Mouse (Mus musculus): ENCODE results near the gene Dph3.

Dph3 gene

DNA sequence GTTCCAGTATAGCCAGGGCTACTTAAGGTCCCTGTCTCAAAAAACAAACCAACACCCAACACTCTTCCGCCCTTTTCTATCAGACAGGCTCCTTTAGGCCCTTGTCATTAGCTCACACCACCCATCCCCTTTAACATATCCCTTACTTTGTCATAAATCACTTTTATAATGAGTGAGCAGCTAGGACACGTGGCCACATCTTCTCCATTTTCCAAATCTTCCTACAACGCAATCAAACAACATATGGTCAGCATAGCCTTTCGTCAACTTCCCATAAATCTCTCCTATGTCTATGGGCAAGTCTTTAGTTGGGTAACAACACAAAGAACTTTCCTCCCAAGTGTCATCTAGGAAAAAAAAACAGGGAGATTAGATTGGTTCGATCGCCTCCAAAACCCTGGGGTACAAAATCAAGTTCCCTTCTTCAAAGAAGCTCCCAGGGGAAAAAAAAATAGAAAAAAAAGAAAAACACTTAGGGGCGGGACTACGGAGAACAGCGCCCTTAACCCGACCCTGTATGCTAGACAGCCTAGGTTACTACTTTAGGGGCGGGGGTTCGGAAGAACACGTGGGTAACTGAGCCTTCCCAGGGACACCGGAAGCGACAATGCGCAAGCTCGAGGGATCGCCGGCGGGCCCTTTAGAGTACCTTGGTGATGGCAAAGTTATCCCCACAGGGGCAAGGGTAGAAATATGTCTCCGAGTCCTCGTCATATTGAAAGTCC is 606 bp downstream of the Dph3 start, which contains the start of gene Oxnad1:
Gene Oxnad1, plus strand, starts transcription at position 614 of the 725 bp plus-strand sequence.
- no peak for DNase-seq (ENCODE audit: extremely low spot score)

GRCm38 (mm10) chr14:32083466-32083865 is 2.1 kb downstream of the Dph3 start:
- DNase-seq (ENCODE audit: extremely low spot score), result no peak

DNA sequence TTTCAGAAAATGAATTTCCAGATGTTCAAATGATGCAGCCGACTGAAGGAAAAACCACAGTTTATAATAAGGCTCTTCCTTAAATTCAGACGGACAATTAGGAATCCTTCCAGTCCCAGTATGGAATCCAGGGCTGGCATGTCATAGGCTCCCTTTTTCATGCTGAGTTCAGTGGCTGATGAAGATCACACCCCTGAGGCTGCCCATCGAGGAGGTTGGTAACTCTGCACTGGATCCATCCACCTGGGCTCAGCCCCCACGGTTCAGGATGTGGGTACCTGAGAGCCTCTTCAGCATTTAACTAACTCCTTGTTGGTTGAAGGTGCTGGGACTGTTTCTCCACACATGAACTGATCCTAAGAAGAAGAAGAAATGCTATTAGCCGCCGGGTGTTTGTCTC is 2.6 kb downstream of the Dph3 start:
- no peak for DNase-seq (ENCODE audit: extremely low spot score)

GRCm38 (mm10) chr14:32081026-32081425 is 4.5 kb downstream of the Dph3 start:
- no peak for DNase-seq (ENCODE audit: extremely low spot score)

DNA sequence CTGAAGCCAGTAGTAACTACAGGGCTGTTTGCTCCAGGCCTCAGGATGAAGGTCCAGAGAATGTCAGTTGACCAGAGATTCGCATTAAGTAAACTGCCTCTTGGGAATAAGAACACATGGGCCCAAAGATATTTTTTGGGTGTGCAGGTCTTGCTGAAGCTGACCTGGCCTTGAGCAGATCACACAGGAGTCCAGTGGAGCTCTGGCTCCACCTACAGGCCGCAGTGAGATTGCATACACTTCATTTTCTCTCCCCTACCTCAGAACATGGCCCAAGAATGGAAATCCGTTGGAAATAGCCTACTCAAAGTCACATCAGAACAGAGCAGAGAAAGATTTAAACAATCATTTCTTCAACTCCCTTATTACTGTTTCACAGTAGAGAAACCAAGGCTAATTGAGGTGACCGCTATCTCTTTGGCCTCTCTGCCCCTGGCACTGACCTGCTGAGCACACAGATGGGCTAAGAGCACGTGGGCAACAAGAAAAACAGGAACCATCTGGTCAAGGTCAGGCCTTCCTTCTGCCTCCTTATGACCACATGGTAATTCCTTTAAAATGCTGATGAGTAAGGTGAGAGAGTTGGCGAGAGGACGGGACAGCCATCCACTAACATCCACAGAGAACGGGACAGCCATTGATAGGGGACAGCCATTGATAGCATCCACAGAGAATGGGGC is 8.5 kb downstream of the Dph3 start:
- peak; percentile 81 for DNase-seq (ENCODE audit: extremely low spot score)

DNA sequence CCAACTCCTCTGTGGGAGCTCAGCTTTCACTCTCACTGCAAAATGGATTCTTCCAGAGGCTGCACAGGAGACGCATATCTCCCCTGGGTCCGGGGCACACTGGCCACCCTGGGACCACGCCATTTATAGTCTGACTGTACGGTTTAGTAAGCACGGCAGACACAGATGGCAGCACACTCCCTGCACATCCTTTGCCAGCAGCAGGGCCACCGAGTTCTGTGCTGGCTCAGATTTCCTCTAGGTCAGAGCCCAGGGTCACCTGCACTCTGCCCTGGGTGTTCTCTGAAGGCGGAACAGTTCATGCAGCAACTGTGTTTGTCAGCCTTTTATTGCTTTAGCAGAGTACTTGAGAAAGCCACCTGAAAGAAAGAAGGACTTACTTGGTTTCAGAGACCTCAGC is 11.6 kb downstream of the Dph3 start:
- no peak for DNase-seq (ENCODE audit: extremely low spot score)

- no peak for DNase-seq (ENCODE audit: extremely low spot score)
Measured at GRCm38 (mm10) chr14:32073211-32073685, 12.3 kb downstream of the Dph3 start.

DNA sequence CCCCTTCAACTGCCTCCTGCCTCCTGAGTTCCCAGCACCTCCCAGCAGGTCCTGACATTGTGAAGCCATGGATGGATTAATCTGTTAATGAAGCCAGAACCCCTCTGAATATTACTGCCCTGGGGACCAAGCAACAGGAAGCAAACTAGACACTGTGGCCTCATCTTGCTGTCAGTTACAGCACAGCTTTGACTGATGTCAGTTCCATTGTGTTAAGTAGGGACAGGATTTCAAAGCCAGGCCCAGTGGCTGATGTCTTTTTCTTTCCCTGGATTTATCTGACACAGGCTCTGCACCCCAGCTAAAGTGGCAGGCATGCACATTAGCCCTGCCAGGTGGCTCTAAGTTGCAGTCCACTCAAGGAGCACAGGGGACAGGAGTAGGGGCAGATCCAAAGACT is 12.7 kb downstream of the Dph3 start:
- no peak for DNase-seq (ENCODE audit: extremely low spot score)

DNA sequence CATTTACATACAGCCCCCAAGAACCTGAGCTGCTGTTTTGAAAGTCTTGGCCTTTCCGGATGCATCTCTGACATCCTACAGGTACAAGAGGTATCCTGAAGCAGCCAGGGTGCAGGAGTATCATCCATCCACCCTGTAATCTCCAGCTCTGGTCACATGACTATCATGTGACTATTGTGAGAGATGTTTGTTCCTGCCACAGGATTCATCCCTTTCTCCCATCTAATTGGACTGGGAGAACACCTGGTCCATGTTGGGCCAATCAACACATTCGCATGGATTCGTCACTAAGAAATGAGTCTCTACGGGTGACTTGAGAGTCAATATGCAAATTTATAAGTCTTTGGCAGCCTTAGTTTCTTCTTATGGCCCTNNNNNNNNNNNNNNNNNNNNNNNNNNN is 24.1 kb downstream of the Dph3 start:
- no peak for DNase-seq (ENCODE audit: extremely low spot score)

DNA sequence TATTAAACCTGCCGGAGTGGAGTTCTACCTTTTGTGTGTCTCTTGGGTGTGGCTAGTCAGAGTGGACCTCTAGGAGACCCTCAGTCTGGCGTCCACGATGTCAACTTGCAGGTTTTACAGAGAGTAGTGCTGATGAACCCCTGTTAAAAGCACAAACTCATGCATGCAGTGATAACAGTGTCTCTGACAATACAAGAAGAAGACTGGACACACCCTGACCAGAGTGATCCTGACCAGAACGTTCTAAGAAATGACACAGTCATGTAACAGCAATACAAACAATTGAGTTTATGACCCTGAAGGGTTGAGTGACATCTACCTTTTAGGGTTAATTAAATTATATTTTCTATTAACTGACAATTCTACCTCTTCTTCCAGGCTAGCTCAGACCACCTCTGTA is 27.9 kb downstream of the Dph3 start:
- DNase-seq (ENCODE audit: extremely low spot score), result no peak

DNA sequence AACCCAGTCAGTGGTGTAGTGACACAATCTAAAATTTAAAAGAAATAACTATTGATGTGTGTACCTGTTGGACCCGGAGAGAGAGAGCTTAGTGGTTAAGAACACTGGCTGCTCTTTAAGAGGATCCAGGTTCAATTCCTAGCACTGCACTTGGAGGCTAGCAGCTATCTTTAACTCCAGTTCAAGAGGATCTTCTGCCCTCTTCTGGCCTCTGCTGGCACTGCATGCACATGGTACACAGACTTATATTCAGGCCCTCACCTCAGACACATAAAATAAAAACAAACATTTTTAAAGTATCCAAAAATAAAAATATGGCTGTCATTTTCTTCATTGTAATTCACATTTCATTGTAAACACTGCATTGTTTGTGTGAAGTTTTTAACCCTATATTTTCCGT is 28.9 kb downstream of the Dph3 start:
- no peak for DNase-seq (ENCODE audit: extremely low spot score)

DNA sequence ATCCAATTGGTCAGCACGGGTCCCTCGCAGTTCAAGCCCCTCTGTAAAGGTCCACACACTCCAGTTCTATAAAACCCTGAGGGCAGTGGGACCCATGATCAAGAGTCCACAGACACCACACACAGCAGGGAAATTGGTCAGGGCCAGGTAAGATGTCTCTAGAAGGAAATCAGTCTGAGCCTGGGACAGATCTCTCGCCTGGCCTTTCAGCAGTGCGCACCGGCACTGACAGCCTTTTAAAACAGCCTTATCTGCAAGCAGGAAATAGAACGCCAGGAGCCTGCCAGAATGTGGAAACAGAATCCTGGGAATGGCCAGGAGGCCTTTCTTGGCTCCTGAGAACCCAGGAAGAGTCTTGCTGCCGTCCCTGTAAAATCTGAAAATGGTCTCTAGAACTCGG is 29.7 kb downstream of the Dph3 start:
- DNase-seq (ENCODE audit: extremely low spot score), result no peak

- DNase-seq (ENCODE audit: extremely low spot score), result no peak
Measured at GRCm38 (mm10) chr14:32054788-32055187, 30.7 kb downstream of the Dph3 start.

DNA sequence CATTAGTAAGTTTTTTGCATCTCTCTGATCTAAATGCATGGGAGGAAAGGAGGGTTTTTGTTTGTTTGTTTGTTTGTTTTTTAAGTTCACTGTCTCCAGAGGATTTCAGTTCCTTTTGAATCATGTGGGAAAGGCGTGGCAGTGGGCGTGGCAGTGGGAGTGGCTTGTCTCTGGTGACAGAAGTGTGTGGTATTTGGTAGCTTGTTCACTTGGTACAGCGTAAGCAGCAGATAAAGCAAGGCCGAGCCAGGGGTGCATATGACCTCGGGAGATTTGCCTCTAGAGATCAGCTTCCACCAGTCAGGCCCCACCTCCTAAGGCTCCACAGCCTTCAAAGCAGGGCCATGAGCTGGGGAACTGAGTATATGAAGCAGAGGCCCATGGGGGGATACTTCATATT is 31.6 kb downstream of the Dph3 start:
- DNase-seq (ENCODE audit: extremely low spot score), result no peak

DNA sequence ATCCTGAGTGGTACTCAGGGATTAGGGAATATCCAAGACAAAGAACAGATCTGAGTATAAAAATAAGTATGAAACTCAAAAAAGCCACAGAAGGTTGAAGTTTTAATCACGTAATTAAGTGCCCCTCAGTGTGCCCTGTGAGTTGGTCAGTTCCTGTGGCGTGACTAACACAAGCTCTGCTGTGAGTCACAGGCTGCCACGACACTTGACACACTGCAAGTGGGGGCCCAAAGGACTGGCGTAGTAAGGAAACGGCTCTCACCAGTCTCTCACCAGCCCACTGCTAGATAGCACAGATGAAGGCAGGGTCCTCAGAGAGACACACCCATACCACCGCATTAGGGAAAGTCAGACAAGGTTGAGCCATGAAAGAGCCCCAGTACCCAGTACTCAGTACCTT is 35.4 kb downstream of the Dph3 start:
- DNase-seq (ENCODE audit: extremely low spot score), result no peak

GRCm38 (mm10) chr14:32046357-32046756 is 39.2 kb downstream of the Dph3 start:
- no peak for DNase-seq (ENCODE audit: extremely low spot score)

DNA sequence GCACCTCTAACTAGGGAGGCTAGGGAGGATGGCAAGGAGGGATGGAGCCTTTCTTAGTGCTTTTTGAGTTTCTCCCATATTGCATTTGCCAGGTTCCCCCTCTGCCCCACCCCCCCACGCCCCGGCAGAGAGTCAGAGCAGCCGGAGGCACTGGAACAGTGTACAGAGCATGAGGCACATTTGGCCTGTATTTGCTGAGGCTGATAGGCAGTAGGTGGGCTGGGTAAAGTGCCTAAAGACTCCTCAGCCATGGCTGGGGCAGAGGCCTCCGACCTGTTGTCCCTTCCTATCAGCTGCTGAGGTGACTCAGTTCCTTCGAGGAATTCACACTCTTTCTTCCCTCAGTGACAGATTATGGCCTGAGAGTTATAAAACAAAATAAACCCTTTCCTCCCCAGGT is 43.4 kb downstream of the Dph3 start:
- no peak for DNase-seq (ENCODE audit: extremely low spot score)

- DNase-seq (ENCODE audit: extremely low spot score), result no peak
Measured at GRCm38 (mm10) chr14:32037661-32038252, 47.8 kb downstream of the Dph3 start.

- DNase-seq (ENCODE audit: extremely low spot score), result no peak
Measured at GRCm38 (mm10) chr14:32036482-32036881, 49.0 kb downstream of the Dph3 start.

DNA sequence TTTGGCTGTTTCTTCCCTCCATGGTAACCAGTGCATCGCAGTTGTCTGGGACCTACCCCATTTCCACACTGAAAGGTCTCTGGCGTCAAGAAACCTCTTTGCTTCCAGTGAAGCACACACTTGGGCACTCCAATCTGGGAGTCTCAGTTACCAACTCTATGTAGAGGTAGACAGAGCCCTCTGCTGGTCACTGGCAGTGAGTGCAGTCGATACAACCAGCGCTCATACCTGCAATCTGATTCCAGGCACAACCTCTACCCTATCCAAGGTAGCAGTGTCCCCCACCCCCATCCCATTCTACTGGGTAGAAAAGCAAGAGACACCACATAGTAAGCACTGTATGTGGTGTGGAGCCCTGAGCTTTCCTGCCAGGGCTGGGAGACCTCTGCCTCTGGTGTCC is 53.0 kb downstream of the Dph3 start:
- peak; percentile 59 for DNase-seq (ENCODE audit: extremely low spot score)
